ENCODE assay signal across 18 mouse cellular contexts in the genomic region with DNA sequence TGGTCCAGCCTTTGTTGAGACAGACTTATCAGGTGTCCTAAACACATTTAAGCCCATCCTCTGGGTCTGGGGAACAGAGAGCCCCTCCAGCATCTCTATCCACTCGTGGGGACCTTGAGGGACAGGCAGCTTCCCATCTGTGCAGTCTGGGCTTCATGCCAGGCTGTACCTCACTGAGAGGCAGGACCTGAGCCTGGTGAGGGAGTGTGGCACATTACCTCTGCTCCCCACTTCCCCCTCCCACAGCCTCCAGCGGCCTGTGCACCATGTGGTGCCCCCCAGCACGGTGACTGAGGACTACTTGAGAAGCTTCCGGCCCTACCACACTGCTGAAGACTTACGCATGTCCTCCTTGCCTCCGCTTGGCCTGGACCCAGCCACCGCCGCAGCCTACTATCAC. TPM values are rescaled to one million over a fixed set of nuclear protein-coding genes. Genes with fewer than 3 reads are reported as not detected.
DNase-seq lines count a peak whose midpoint lies in the region; ATAC-seq and TF ChIP-seq lines count a peak whose summit lies in the region.
"Had no signal": no experiment of that assay in that cellular context is flagged by ENCODE, and none has a peak within 500 bp of the region (broad histone marks: within the 10 kb centered on the region; RNA-seq: fewer than 3 reads in every experiment).

No protein-coding gene starts in this region.

- H3K27ac ChIP-seq in forebrain, embryonic 10.5 days: peak overlapping the region; percentile 3; the same call in 1 of the 2 replicates
- H3K27ac ChIP-seq in forebrain, postnatal 0 days (ENCODE audit: low read depth, low read length): no peak overlapping the region
- H3K27ac ChIP-seq in limb, embryonic 13.5 days: no peak overlapping the region
- no peak overlapping the region for H3K27ac ChIP-seq in limb, embryonic 10.5 days
- no peak overlapping the region for H3K27ac ChIP-seq in forebrain, embryonic 16.5 days (ENCODE audit: low read length)
- H3K27ac ChIP-seq: intestine, embryonic 15.5 days; kidney, embryonic 15.5 days; limb, embryonic 12.5 days; liver, embryonic 15.5 days had no signal

- ATAC-seq in forebrain, postnatal 0 days: no peak
- no peak for ATAC-seq in limb, embryonic 13.5 days (ENCODE audit: low FRiP score, low read depth)
- ATAC-seq in forebrain, embryonic 16.5 days: peak; percentile 9; the same call in 1 of the 2 replicates
- ATAC-seq: intestine, embryonic 15.5 days; Patski had no signal

- no peak overlapping the region for H3K9ac ChIP-seq in forebrain, postnatal 0 days
- peak overlapping the region; percentile 8; the same call in 1 of the 2 replicates for H3K9ac ChIP-seq in limb, embryonic 13.5 days
- no peak overlapping the region for H3K9ac ChIP-seq in forebrain, embryonic 16.5 days (replicated peaks; ENCODE audit: low read depth, low read length)
- H3K9ac ChIP-seq: intestine, embryonic 15.5 days; kidney, embryonic 15.5 days; limb, embryonic 12.5 days; liver, embryonic 15.5 days had no signal

- peaks cover 75% of the 10 kb centered on the region for H3K36me3 ChIP-seq in forebrain, embryonic 10.5 days (replicated peaks)
- H3K36me3 ChIP-seq in forebrain, postnatal 0 days (ENCODE audit: insufficient read depth): peaks cover 48% of the 10 kb centered on the region
- H3K36me3 ChIP-seq in limb, embryonic 13.5 days: peaks cover 53% of the 10 kb centered on the region
- peaks cover 54% of the 10 kb centered on the region for H3K36me3 ChIP-seq in limb, embryonic 10.5 days
- H3K36me3 ChIP-seq in forebrain, embryonic 16.5 days (ENCODE audit: control insufficient read depth, insufficient read depth): peaks cover 29% of the 10 kb centered on the region

- WGBS in forebrain, embryonic 10.5 days: 92% methylated on average over 8 of the region's 8 CpGs
- WGBS in forebrain, postnatal 0 days: 67% methylated on average over 8 of the region's 8 CpGs
- WGBS in limb, embryonic 13.5 days: 75% methylated on average over 8 of the region's 8 CpGs
- 92% methylated on average over 8 of the region's 8 CpGs for WGBS in limb, embryonic 10.5 days
- WGBS in forebrain, embryonic 16.5 days: 57% methylated on average over 8 of the region's 8 CpGs

- DNase-seq in forebrain, embryonic 10.5 days (ENCODE audit: extremely low spot score, low spot score): no peak
- no peak for DNase-seq in forebrain, postnatal 0 days
- DNase-seq in limb, embryonic 10.5 days (ENCODE audit: low spot score): no peak
- DNase-seq in cerebellum, postnatal 10 days: peak; percentile 75 to 80
- no peak for DNase-seq in adrenal gland, adult 18-20 months (ENCODE audit: low spot score in 2 of 2)
- DNase-seq in adrenal gland, postnatal 4 days (ENCODE audit: low spot score in 2 of 2): no peak
- DNase-seq: B cell, adult 2 months; lung, postnatal 10 days; thymus, postnatal 14 days had no signal

- H3K4me1 ChIP-seq in forebrain, embryonic 10.5 days: peaks cover 79% of the 10 kb centered on the region
- peaks cover 9% of the 10 kb centered on the region; the same call in 1 of the 2 replicates for H3K4me1 ChIP-seq in forebrain, postnatal 0 days (ENCODE audit: insufficient read depth)
- peaks cover 66% of the 10 kb centered on the region for H3K4me1 ChIP-seq in limb, embryonic 13.5 days
- peaks cover 86% of the 10 kb centered on the region for H3K4me1 ChIP-seq in limb, embryonic 10.5 days
- peaks cover 53% of the 10 kb centered on the region for H3K4me1 ChIP-seq in forebrain, embryonic 16.5 days (replicated peaks; ENCODE audit: control insufficient read depth, insufficient read depth, low read length)

- peaks cover 6% of the 10 kb centered on the region; the same call in 1 of the 2 replicates for H3K27me3 ChIP-seq in forebrain, embryonic 10.5 days (ENCODE audit: poor library complexity, severe bottlenecking)
- H3K27me3 ChIP-seq in forebrain, postnatal 0 days (ENCODE audit: insufficient read depth, low read length): no peaks in the 10 kb centered on the region
- H3K27me3 ChIP-seq in limb, embryonic 13.5 days: no peaks in the 10 kb centered on the region
- H3K27me3 ChIP-seq in limb, embryonic 10.5 days (ENCODE audit: low read depth, poor library complexity, severe bottlenecking): no peaks in the 10 kb centered on the region; the same call in 1 of the 2 replicates
- no peaks in the 10 kb centered on the region for H3K27me3 ChIP-seq in forebrain, embryonic 16.5 days (replicated peaks; ENCODE audit: control insufficient read depth, insufficient read depth, low read length)
- H3K27me3 ChIP-seq: intestine, embryonic 15.5 days; kidney, embryonic 15.5 days; limb, embryonic 12.5 days; liver, embryonic 15.5 days; Patski had no signal

- no peak for TF ChIP-seq CTCF in forebrain, postnatal 0 days (IDR thresholded peaks at IDR 0.05; ENCODE audit: low read depth)

- H3K4me2 ChIP-seq in forebrain, postnatal 0 days (ENCODE audit: low read depth): no peak overlapping the region
- no peak overlapping the region for H3K4me2 ChIP-seq in limb, embryonic 13.5 days (replicated peaks)
- no peak overlapping the region for H3K4me2 ChIP-seq in forebrain, embryonic 16.5 days (ENCODE audit: low read length)
- H3K4me2 ChIP-seq: intestine, embryonic 15.5 days; kidney, embryonic 15.5 days; limb, embryonic 12.5 days; liver, embryonic 15.5 days had no signal

- no peak overlapping the region for H3K4me3 ChIP-seq in forebrain, embryonic 10.5 days
- no peak overlapping the region for H3K4me3 ChIP-seq in forebrain, postnatal 0 days (ENCODE audit: low read depth, low read length)
- H3K4me3 ChIP-seq in limb, embryonic 13.5 days: no peak overlapping the region
- H3K4me3 ChIP-seq in limb, embryonic 10.5 days: no peak overlapping the region
- H3K4me3 ChIP-seq in forebrain, embryonic 16.5 days (replicated peaks; ENCODE audit: low read length): no peak overlapping the region
- H3K4me3 ChIP-seq: erythroblast, embryonic 14.5 days; heart, embryonic 10.5 days; intestine, embryonic 15.5 days; kidney, embryonic 15.5 days; limb, embryonic 12.5 days; liver, embryonic 15.5 days had no signal

- H3K9me3 ChIP-seq in forebrain, embryonic 10.5 days: peaks cover 12% of the 10 kb centered on the region; the same call in 1 of the 2 replicates
- H3K9me3 ChIP-seq in forebrain, postnatal 0 days (ENCODE audit: low read length): no peaks in the 10 kb centered on the region
- H3K9me3 ChIP-seq in limb, embryonic 13.5 days: no peaks in the 10 kb centered on the region
- no peaks in the 10 kb centered on the region for H3K9me3 ChIP-seq in limb, embryonic 10.5 days (replicated peaks)
- H3K9me3 ChIP-seq in forebrain, embryonic 16.5 days (ENCODE audit: control insufficient read depth, low read length): no peaks in the 10 kb centered on the region
- H3K9me3 ChIP-seq: heart, embryonic 10.5 days; intestine, embryonic 15.5 days; kidney, embryonic 15.5 days; limb, embryonic 12.5 days; liver, embryonic 15.5 days had no signal

RNA-seq across cellular contexts. Expression of a gene that starts 22.4 kb away (rescaled TPM):
- polyA plus RNA-seq in forebrain, embryonic 10.5 days (2016; fragmentation: Nextera tagmentation; extraction: Ambion mirVana): 154 and 158 TPM in 2 replicates
- 2.6 and 5.3 TPM in 2 replicates for total RNA-seq in forebrain, postnatal 0 days (2014; rRNA removed)
- 9.6 and 10.7 TPM in 2 replicates for polyA plus RNA-seq in forebrain, postnatal 0 days (2015; fragmentation: Nextera tagmentation; extraction: Ambion mirVana)
- 104 and 108 TPM in 2 replicates for polyA plus RNA-seq in limb, embryonic 13.5 days (2015; fragmentation: Nextera tagmentation; extraction: Ambion mirVana)
- 153 and 167 TPM in 2 replicates for polyA plus RNA-seq in limb, embryonic 10.5 days (2016; fragmentation: Nextera tagmentation; extraction: Ambion mirVana)
- 23.1 and 24.3 TPM in 2 replicates for polyA plus RNA-seq in forebrain, embryonic 16.5 days (2015; fragmentation: Nextera tagmentation; extraction: Ambion mirVana)
- 1 to 10 TPM; 4.6 to 5.0 TPM for total RNA-seq in adrenal gland, adult 18-20 months (2021)
- total RNA-seq in adrenal gland, postnatal 4 days (2021): 10 to 100 TPM; 36.6 to 39.3 TPM

Comparison
In these comparisons a context has a peak if more than half of its experiments do, and no peak if none do; other contexts are left out.
1. DNase-seq: peak in cerebellum, postnatal 10 days (2 of 2); none in forebrain, embryonic 10.5 days (single experiment), forebrain, postnatal 0 days (single experiment), limb, embryonic 10.5 days (single experiment), adrenal gland, adult 18-20 months (0 of 2) and adrenal gland, postnatal 4 days (0 of 2).